Comparison of ENCODE assay signal across 8 mouse cellular contexts in the genomic region with DNA sequence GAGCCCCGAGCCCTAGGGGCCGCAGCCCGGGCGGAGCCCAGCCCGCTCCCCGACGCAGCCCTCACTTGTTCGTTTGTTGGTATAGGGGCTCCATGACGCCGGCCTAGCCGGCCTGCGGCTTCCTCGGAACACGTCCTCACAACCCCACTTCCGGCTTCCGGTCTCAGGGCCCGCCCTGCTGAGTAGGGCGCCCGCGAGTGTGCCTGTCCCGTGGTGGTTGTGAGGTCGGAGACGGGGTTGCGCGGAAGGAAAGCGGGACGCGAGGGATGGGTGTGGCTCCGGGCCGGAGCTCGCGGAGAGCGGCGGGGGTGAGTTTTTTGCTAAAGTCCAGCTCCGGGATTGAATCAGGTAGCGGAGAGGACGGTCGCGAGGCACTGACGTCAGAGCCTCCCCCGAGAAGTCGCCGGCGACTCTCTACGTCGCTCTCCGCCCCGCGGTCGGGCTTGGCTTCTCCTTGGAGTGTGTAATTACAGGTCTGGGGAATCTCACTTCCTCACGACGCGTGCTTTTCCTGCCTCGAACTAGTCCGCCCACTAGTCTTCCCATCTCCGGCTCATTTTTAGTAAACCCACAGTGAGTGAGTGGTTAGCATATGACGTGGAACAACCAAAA. TPM values are rescaled to one million over a fixed set of nuclear protein-coding genes. Genes with fewer than 3 reads are reported as not detected.
DNase-seq lines count a peak whose midpoint lies in the region; ATAC-seq lines count a peak whose summit lies in the region.

A gene (minus strand): TSS at position 334 of the 612 bp plus-strand sequence.

- no peaks in the 10 kb centered on the region for H3K36me3 ChIP-seq in intestine, embryonic 14.5 days (ENCODE audit: control insufficient read depth, insufficient read depth, low read length)

- no peaks in the 10 kb centered on the region for H3K9me3 ChIP-seq in intestine, embryonic 14.5 days (ENCODE audit: control insufficient read depth, low read length)

- H3K4me2 ChIP-seq in intestine, embryonic 14.5 days (ENCODE audit: low read length), result peak within 1 kb of the TSS; percentile 52

- 0 out of 2 replicates have a peak, but pooled peaks cover 6% of the 10 kb centered on the region for H3K4me1 ChIP-seq in intestine, embryonic 14.5 days (replicated peaks; ENCODE audit: control insufficient read depth, insufficient read depth, low read length)

- H3K27ac ChIP-seq in intestine, embryonic 14.5 days (ENCODE audit: low read depth), result peak within 1 kb of the TSS; percentile 97

- DNase-seq in adrenal gland, adult (ENCODE audit: inconsistent age in 2 of 2, low spot score in 1 of 2), result peak; percentile 93 to 99
- peak; percentile 94 for DNase-seq in embryo, embryonic 10.5 days (ENCODE audit: low spot score)
- DNase-seq in gastrocnemius, postnatal 25 days, result peak; percentile 87
- peak; percentile 99 for DNase-seq in intestine, embryonic 14.5 days (ENCODE audit: low spot score)
- peak; percentile 87 to 90 for DNase-seq in left cerebral cortex, postnatal 14 days (ENCODE audit: low spot score in 2 of 2)
- peak; percentile 93 for DNase-seq in mesoderm, embryonic 11.5 days (ENCODE audit: low read depth, low spot score)
- DNase-seq in right cerebral cortex, postnatal 36 days (ENCODE audit: low spot score in 2 of 2), result peak; percentile 87 to 90
- peak; percentile 94 for DNase-seq in yolk sac, embryonic 10.5 days (ENCODE audit: low spot score)

- peak within 1 kb of the TSS; percentile 93 for H3K9ac ChIP-seq in intestine, embryonic 14.5 days (ENCODE audit: low read length)

- peak; percentile 96 for ATAC-seq in intestine, embryonic 14.5 days (replicated peaks; ENCODE audit: low FRiP score, low TSS enrichment, low read depth)

- peak within 1 kb of the TSS; percentile 99 for H3K4me3 ChIP-seq in intestine, embryonic 14.5 days (ENCODE audit: low read depth, low read length)

- WGBS in intestine, embryonic 14.5 days, result under 1% methylated on average over 57 of the region's 57 CpGs

- no peaks in the 10 kb centered on the region for H3K27me3 ChIP-seq in intestine, embryonic 14.5 days (replicated peaks; ENCODE audit: control insufficient read depth, insufficient read depth, low read length)

- intact Hi-C loops in left cerebral cortex, postnatal 14 days (cut with DNase I), result no loop called here

RNA-seq across cellular contexts. Expression of the gene that starts here (rescaled TPM):
- 10 to 100 TPM; 38.9 to 40.4 TPM for total RNA-seq in gastrocnemius, postnatal 25 days (2021)
- 62.8 and 69.3 TPM in 2 replicates for polyA plus RNA-seq in intestine, embryonic 14.5 days (2014; fragmentation: Nextera tagmentation; extraction: Ambion mirVana)
- 10 to 100 TPM; 70.9 to 77.0 TPM for total RNA-seq in left cerebral cortex, postnatal 14 days (2021)

Comparison
In these comparisons a context has a peak if more than half of its experiments do, and no peak if none do; other contexts are left out.
1. Peak in every context shown above with its lines: DNase-seq, ATAC-seq, H3K4me3 ChIP-seq and H3K27ac ChIP-seq.